Mouse (Mus musculus) intestine, postnatal 0 days (tissue): ENCODE measurements around the gene Slc38a11. TPM values are rescaled to one million over a fixed set of nuclear protein-coding genes. Genes with fewer than 3 reads are reported as not detected.

ENCODE experiments used
- ATAC-seq: fragments of 200-750 bp; cut with Nextera tagmentation; 2 replicates; pipeline ENCODE4 v1.8.0; 2017; ENCODE audit warnings: mild to moderate bottlenecking, moderate TSS enrichment, moderate library complexity
- H3K27ac ChIP-seq: fragments of 300-500 bp; sonication (generic); 2 replicates; pipeline ENCODE4 v1.5.1; 2014; ENCODE audit warnings: mild to moderate bottlenecking, low read depth, low read length, moderate library complexity
- H3K27me3 ChIP-seq: fragments of 300-500 bp; sonication (generic); replicated peaks from 2 replicates; pipeline ENCODE4 v1.6.1; 2014; ENCODE audit warnings: low read length, mixed read lengths; ENCODE audit not compliant: control insufficient read depth, insufficient read depth
- H3K36me3 ChIP-seq: fragments of 300-500 bp; sonication (generic); 2 replicates; pipeline ENCODE4 v1.6.1; 2014; ENCODE audit warnings: mild to moderate bottlenecking, moderate library complexity; ENCODE audit not compliant: control insufficient read depth, insufficient read depth
- H3K4me1 ChIP-seq: fragments of 300-500 bp; sonication (generic); replicated peaks from 2 replicates; pipeline ENCODE4 v1.6.1; 2014; ENCODE audit warnings: antibody characterized with exemption, low read length, mixed read lengths; ENCODE audit not compliant: control insufficient read depth, insufficient read depth
- H3K4me2 ChIP-seq: fragments of 300-500 bp; sonication (generic); replicated peaks from 2 replicates; pipeline ENCODE4 v1.6.1; 2014; ENCODE audit warnings: low read depth, mild to moderate bottlenecking, moderate library complexity
- H3K4me3 ChIP-seq: fragments of 300-500 bp; sonication (generic); 2 replicates; pipeline ENCODE4 v1.5.1; 2014; ENCODE audit warnings: low read depth, low read length
- H3K9ac ChIP-seq: fragments of 300-500 bp; sonication (generic); 2 replicates; pipeline ENCODE4 v1.6.1; 2014; ENCODE audit warnings: mild to moderate bottlenecking, low read depth, low read length
- H3K9me3 ChIP-seq: fragments of 300-500 bp; sonication (generic); 2 replicates; pipeline ENCODE4 v1.6.1; 2016; ENCODE audit warnings: mixed run types; ENCODE audit not compliant: control insufficient read depth
- CTCF ChIP-seq: sonication (generic); IDR thresholded peaks from 2 replicates; pipeline ENCODE4 v1.5.1; 2016; ENCODE audit warnings: low read depth, mild to moderate bottlenecking, control low read depth, antibody characterized with exemption, moderate library complexity
- WGBS: fragments of 180-500 bp; shearing (Covaris S2); extraction: QIAGEN DNeasy Blood & Tissue Kit; methylation state at CpG from one replicate; pipeline ENCODE4 v1.1.7; 2014; 5-methylcytosine and 5-hydroxymethylcytosine counted together
- polyA plus RNA-seq: library from polyadenylated mRNA; unstranded; fragments of >200 nt; fragmentation: Nextera tagmentation; extraction: Ambion mirVana; gene quantifications from 2 replicates; pipeline ENCODE4 v1.2.1, GENCODE M21; 2015

Slc38a11 gene
- polyA plus RNA-seq, 1 experiment from 2014 or later: 0.50 TPM

DNA sequence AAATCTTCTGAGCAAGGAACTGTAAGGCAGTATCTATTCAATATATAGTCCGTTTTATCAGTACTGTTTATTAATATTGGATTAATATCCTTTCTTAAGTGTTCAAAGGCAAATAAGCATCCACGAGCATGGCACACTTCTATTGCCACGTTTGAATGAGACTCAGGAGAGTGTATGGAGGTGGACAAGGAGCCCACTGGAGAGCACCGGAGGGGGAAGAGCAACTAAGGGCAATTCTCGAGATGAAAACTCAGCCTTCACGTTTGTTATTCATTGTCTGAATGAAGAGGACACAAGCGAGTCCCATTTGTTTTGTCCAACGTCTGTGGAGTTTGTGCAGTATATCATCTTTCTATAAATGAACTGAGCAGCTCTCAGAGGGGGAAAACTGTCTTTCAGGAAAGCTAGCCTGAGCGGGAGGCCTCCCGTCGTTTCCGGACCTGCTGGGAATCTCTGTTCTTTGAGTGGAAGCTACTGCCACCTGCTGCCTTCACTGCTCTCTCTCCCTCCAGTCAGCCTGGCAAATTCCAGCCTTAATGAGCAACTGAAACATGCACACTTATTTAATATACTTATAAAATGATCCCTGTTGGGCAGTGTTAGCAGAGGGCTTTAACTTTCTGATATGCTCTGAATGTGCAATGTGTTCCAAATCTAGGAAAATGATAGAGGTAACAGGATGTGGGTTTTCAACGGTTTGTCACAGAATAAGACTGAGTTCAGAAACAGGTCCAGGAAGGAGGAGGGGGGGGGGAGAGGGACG, 26.3 kb downstream of the Slc38a11 start:
- Histone ChIP-seq H3K4me3 (no peak overlapping the region), H3K27me3 (no peaks in the 10 kb centered on the region), H3K36me3 (no peaks in the 10 kb centered on the region), H3K27ac (no peak overlapping the region), H3K4me2 (peak overlapping the region; percentile 38), H3K9ac (no peak overlapping the region), H3K4me1 (no peaks in the 10 kb centered on the region), H3K9me3 (no peaks in the 10 kb centered on the region)
- TF ChIP-seq CTCF: peak; percentile 84
- ATAC-seq: no peak
- WGBS: 17% methylated on average over 14 of the region's 14 CpGs

DNA sequence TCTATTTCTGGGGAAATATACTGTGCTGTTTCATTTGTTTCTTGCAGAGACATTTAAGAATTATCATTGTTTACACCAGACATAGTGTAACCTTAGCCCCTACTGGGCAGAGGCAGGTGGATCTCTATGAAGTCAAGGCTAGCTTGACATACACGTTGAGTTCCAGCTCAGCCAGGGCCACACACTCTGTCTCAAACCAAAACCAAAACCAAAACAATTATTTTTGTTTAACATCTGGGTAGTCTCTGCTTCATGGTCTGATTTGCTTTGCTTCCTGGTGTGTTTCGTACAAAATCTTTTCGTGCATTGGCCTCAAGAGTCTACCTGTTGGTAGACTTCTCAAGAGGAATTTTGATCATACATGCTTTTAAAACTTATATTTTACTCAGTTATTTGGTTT, 27.2 kb downstream of the Slc38a11 start:
- WGBS: 84% methylated on average over 3 of the region's 3 CpGs
- no peaks in the 10 kb centered on the region for H3K27me3 ChIP-seq
- no peak for TF ChIP-seq CTCF
- no peak overlapping the region for H3K4me2 ChIP-seq
- no peak overlapping the region for H3K9ac ChIP-seq
- no peaks in the 10 kb centered on the region for H3K9me3 ChIP-seq
- H3K27ac ChIP-seq: no peak overlapping the region
- H3K4me1 ChIP-seq: no peaks in the 10 kb centered on the region
- no peaks in the 10 kb centered on the region for H3K36me3 ChIP-seq
- no peak overlapping the region for H3K4me3 ChIP-seq
- no peak for ATAC-seq

DNA sequence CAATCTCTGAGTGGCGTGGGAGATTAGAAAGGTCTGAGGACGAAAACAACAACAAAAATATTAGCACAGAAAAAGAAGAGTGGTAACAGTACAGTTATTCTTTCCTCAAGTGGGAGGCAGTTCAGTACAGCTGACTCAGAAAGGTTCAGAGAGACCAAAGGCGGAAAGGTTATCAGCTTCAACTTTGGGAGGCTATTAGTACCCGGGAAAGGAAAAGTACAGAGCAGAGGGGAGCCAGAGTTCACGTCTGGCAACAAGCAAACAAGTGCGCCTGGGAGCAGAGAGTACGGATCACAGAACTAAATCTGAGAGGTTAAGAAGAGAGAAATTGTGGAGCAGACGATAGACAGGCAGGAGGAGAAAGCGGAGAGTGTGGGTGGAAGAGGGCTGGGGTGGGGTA, 29.7 kb downstream of the Slc38a11 start:
- Histone ChIP-seq H3K9me3 (no peaks in the 10 kb centered on the region), H3K27ac (no peak overlapping the region), H3K4me2 (no peak overlapping the region), H3K9ac (no peak overlapping the region), H3K4me1 (no peaks in the 10 kb centered on the region), H3K27me3 (no peaks in the 10 kb centered on the region), H3K36me3 (no peaks in the 10 kb centered on the region), H3K4me3 (no peak overlapping the region)
- WGBS: 60% methylated on average over 9 of the region's 9 CpGs
- no peak for ATAC-seq
- no peak for TF ChIP-seq CTCF

DNA sequence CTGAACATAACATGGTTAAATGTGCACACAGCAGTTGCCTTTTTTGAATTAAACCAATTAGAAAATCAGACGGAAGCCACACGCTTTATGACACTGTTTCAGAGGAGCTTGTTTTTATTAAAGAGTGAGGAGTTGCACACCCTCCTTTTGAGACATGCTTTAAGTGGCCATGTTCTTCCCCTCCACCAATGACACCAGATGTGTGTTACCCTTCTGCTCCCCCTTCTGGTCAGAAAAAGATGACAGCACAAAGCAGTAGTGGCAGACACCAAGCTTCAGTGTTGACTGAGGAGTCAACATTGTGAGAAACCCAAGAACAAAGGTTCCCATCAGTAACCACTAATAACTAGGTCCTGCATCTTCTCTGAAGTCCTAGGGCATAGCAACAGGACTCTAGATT, 32.5 kb downstream of the Slc38a11 start:
- no peak for ATAC-seq
- 73% methylated on average over 2 of the region's 2 CpGs for WGBS
- no peaks in the 10 kb centered on the region for H3K27me3 ChIP-seq

DNA sequence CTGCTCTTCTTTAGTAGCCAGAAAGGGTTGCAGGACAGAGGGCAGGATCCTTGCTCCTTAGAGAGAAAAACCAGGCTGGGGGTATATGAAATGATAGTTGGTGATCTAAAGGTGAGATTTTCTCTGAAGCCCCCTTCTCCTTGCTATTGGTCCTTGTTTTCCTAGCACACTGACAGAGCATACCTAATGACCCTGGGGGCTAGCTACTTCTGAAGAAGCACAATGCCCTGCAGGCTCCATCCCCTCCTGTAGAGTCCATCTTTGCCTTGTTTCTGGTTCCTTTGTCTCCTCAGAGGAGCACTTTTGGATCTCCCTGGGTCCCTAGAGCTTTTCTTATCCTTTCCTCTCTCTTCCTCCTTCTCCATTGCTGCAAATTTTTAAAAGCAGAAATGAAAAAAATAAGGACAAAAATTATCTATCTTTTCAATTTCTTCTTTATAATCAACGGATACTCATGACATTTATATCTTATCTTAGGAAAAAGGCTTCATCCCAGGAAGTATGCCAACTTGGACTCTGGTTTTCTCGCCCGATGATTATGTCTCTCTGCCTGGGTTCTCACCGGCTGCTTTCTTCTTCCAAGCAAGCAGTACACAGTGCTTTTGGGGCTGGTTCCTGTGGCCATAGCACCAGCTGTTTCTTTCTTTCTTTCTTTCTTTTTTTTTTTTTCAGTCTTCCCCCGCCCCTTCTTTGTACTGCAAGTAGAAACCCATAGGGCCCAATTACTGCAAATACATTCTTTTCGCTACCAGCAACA, 41.7 kb downstream of the Slc38a11 start:
- no peak overlapping the region for H3K4me2 ChIP-seq
- no peak overlapping the region for H3K9ac ChIP-seq
- WGBS: 74% methylated on average over 6 of the region's 6 CpGs
- no peak for TF ChIP-seq CTCF
- H3K4me3 ChIP-seq: no peak overlapping the region
- H3K27ac ChIP-seq: no peak overlapping the region
- no peaks in the 10 kb centered on the region for H3K9me3 ChIP-seq
- no peak for ATAC-seq
- no peaks in the 10 kb centered on the region for H3K4me1 ChIP-seq
- H3K27me3 ChIP-seq: no peaks in the 10 kb centered on the region
- no peaks in the 10 kb centered on the region for H3K36me3 ChIP-seq

More for the DNA sequence above, 32.5 kb downstream of the Slc38a11 start:
- peak; percentile 84 for TF ChIP-seq CTCF
- Histone ChIP-seq H3K4me2 (no peak overlapping the region), H3K4me1 (no peaks in the 10 kb centered on the region), H3K4me3 (no peak overlapping the region), H3K9ac (no peak overlapping the region), H3K36me3 (no peaks in the 10 kb centered on the region), H3K9me3 (no peaks in the 10 kb centered on the region), H3K27ac (no peak overlapping the region)

DNA sequence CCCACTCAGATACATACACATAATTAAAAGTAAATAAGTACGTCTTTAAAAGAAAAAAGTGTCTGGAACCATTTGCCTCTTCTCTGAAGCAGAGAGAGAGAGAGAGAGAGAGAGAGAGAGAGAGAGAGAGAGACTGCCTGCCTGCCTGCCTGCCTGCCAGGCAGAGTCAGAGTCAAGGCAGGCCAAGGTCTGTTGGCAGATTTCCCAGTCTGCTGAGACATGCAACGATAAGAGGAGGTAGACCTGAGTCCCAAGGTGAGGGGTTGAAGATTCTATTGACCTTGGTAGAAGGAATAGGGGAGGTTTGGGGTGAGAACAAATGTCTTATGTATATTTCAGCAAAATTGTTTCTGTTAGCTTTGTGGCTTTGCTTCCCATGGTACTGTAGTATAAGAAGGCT, 42.9 kb downstream of the Slc38a11 start:
- no peak overlapping the region for H3K4me3 ChIP-seq
- no peaks in the 10 kb centered on the region for H3K9me3 ChIP-seq
- H3K27me3 ChIP-seq: no peaks in the 10 kb centered on the region
- H3K9ac ChIP-seq: no peak overlapping the region
- H3K4me1 ChIP-seq: no peaks in the 10 kb centered on the region
- H3K4me2 ChIP-seq: no peak overlapping the region
- no peak for TF ChIP-seq CTCF
- 25% methylated on average over 2 of the region's 2 CpGs for WGBS
- H3K36me3 ChIP-seq: no peaks in the 10 kb centered on the region
- no peak overlapping the region for H3K27ac ChIP-seq
- peak; percentile 54 for ATAC-seq
